Mouse (Mus musculus): Measurements from ENCODE around the gene Bpifb1.

DNA sequence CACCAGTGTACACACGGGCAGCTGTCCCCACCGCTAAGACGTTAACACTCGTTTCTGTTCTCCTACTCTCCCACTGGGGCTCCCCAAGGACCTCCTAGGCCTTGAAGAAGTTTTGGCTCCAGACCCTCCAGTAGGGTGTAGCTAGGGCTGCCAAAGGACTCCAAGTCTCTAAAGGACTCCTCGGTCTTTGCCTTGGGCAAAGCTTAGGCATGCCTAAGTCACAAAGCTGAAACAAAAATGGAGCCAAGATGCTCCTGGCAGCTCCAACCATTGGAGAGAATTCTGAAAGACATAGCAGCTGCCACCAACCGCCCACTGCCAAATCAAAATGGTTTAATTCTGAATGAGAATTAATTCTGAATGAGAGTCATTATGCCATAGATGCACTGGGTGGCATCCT is 42.8 kb downstream of the Bpifb1 start:
- TF ChIP-seq TAL1 (IDR thresholded peaks at IDR 0.05; ENCODE audit: low read length) = no peak
- TF ChIP-seq GATA1 (IDR thresholded peaks at IDR 0.05; ENCODE audit: low read length) = no peak
